Mouse (Mus musculus): ENCODE results near the gene Mpi.
A peak's percentile ranks its signal among the peaks of the same experiment; 100 is the strongest.

GRCm38 (mm10) chr9:57517113-57517512, 35.5 kb downstream of the Mpi start:
- TF ChIP-seq CTCF (IDR thresholded peaks at IDR 0.05) (peak; percentile 93), POLR2A (IDR thresholded peaks at IDR 0.05; ENCODE audit: insufficient read depth, low read depth, low read length) (no peak)
